Mouse (Mus musculus): ENCODE measurements around the gene Dhrs4.
A peak's percentile ranks its signal among the peaks of the same experiment; 100 is the strongest.

Dhrs4 gene

GRCm38 (mm10) chr14:55486836-55487235 lies 8.3 kb downstream of the Dhrs4 start:
- DNase-seq (ENCODE audit: low spot score in 2 of 2), result no peak

GRCm38 (mm10) chr14:55490361-55491201 lies 12.0 kb downstream of the Dhrs4 start, which contains the start of gene Carmil3:
Gene Carmil3, plus strand, starts transcription at chr14:55490651.
- peak; percentile 76 to 82 for DNase-seq (ENCODE audit: low spot score in 2 of 2)

- peak in 1 of 2 experiments; percentile 41 for DNase-seq (ENCODE audit: low spot score in 2 of 2)
Observed at GRCm38 (mm10) chr14:55491291-55491833, 12.8 kb downstream of the Dhrs4 start.

GRCm38 (mm10) chr14:55492103-55492502 lies 13.5 kb downstream of the Dhrs4 start:
- no peak for DNase-seq (ENCODE audit: low spot score in 2 of 2)

- DNase-seq (ENCODE audit: low spot score in 2 of 2), result no peak
Observed at GRCm38 (mm10) chr14:55495509-55496240, 17.1 kb downstream of the Dhrs4 start.

- DNase-seq (ENCODE audit: low spot score in 2 of 2), result peak in 1 of 2 experiments; percentile 9
Observed at GRCm38 (mm10) chr14:55496761-55497448, 18.3 kb downstream of the Dhrs4 start.

GRCm38 (mm10) chr14:55497449-55497821 lies 18.9 kb downstream of the Dhrs4 start:
- peak in 1 of 2 experiments; percentile 82 for DNase-seq (ENCODE audit: low spot score in 2 of 2)

GRCm38 (mm10) chr14:55505612-55506011 lies 27.1 kb downstream of the Dhrs4 start:
- DNase-seq (ENCODE audit: low spot score in 2 of 2), result no peak

- DNase-seq (ENCODE audit: low spot score in 2 of 2), result no peak
Observed at GRCm38 (mm10) chr14:55507801-55508200, 29.2 kb downstream of the Dhrs4 start.

GRCm38 (mm10) chr14:55509540-55509939 lies 31.0 kb downstream of the Dhrs4 start:
- no peak for DNase-seq (ENCODE audit: low spot score in 2 of 2)

GRCm38 (mm10) chr14:55510125-55510731 lies 31.7 kb downstream of the Dhrs4 start, which contains the start of gene Cpne6:
Gene Cpne6, plus strand, starts transcription at chr14:55510445.
- peak in 1 of 2 experiments; percentile 61 for DNase-seq (ENCODE audit: low spot score in 2 of 2)

GRCm38 (mm10) chr14:55511037-55511436 lies 32.5 kb downstream of the Dhrs4 start:
- DNase-seq (ENCODE audit: low spot score in 2 of 2), result peak; percentile 52 to 62

GRCm38 (mm10) chr14:55513927-55514326 lies 35.4 kb downstream of the Dhrs4 start:
- DNase-seq (ENCODE audit: low spot score in 2 of 2), result no peak

- DNase-seq (ENCODE audit: low spot score in 2 of 2), result no peak
Observed at GRCm38 (mm10) chr14:55515846-55516245, 37.3 kb downstream of the Dhrs4 start.

GRCm38 (mm10) chr14:55518897-55519296 lies 40.3 kb downstream of the Dhrs4 start:
- DNase-seq (ENCODE audit: low spot score in 2 of 2), result peak in 1 of 2 experiments; percentile 62

GRCm38 (mm10) chr14:55519604-55520003 lies 41.0 kb downstream of the Dhrs4 start:
- no peak for DNase-seq (ENCODE audit: low spot score in 2 of 2)

GRCm38 (mm10) chr14:55520451-55521361 lies 42.1 kb downstream of the Dhrs4 start:
- DNase-seq (ENCODE audit: low spot score in 2 of 2), result no peak

- no peak for DNase-seq (ENCODE audit: low spot score in 2 of 2)
Observed at GRCm38 (mm10) chr14:55524062-55524461, 45.5 kb downstream of the Dhrs4 start.

- DNase-seq (ENCODE audit: low spot score in 2 of 2), result no peak
Observed at GRCm38 (mm10) chr14:55524785-55525184, 46.2 kb downstream of the Dhrs4 start, which contains the start of gene Nrl. Gene Nrl, minus strand, starts transcription at chr14:55524981.

GRCm38 (mm10) chr14:55526674-55527073 lies 48.1 kb downstream of the Dhrs4 start:
- DNase-seq (ENCODE audit: low spot score in 2 of 2), result no peak

Data from frontal cortex, postnatal 14 days (tissue).